Mouse (Mus musculus) gonadal fat pad, adult 2 months (tissue): Measurements from ENCODE around the gene C87499. TPM values are rescaled to one million over a fixed set of nuclear protein-coding genes. Genes with fewer than 3 reads are reported as not detected.
A peak's percentile ranks its signal among the peaks of the same experiment; 100 is the strongest.

Experiments used
- DNase-seq: peaks from one replicate; pipeline ENCODE4 v3.0.0-alpha.2; 2012; ENCODE audit warnings: low read depth
- polyA plus RNA-seq: library from polyadenylated mRNA; depleted of rRNA; stranded (reverse); fragments of >200 nt; gene quantifications from 2 replicates; pipeline ENCODE4 v1.2.3, GENCODE M21; 2012; rRNA removed

Gene C87499
- not detected in 2 replicates for polyA plus RNA-seq

DNA sequence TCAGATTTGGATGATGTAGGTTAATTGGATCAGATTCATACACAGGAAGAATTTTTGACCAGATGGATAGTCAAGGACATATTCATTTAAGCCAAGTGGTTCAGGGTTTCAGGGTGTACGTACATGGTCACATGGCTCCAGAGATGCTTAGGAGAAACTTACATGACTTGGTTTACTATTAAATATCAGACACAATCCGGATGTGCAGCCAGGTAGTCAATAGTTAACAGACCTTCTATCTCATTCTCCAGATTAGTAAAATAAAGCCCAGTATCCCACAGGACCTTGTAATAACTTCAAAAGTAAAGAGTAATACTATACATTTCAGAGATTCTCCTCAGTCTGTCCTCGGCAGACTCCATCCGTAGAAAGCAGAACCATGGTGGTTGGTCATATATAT, at the start of gene C87499:
TSS of gene C87499 (minus strand) at position 101 of the 400 bp plus-strand sequence.
- no peak for DNase-seq

DNA sequence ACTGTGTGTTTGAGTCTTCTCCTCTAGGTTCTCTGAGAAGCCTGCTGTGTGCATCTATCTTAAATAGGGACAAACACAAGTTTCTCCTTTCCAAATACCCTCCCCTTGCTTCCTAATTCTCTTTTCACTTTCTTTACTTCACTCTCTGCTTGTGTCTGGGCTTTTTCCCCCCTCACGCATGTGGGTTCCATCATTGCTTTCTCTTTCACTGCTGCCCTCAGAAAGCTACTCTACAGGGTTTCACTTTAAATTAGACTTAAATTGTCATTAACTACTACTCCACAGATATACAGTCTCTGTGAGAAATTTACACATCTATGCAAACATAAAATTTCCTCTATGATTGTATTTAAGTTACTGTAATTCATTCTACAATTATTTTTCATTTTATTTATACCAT, 49.6 kb upstream of the C87499 start, which contains the start of gene Ifna2:
TSS of gene Ifna2 (minus strand) at position 101 of the 400 bp plus-strand sequence.
- no peak for DNase-seq

DNA sequence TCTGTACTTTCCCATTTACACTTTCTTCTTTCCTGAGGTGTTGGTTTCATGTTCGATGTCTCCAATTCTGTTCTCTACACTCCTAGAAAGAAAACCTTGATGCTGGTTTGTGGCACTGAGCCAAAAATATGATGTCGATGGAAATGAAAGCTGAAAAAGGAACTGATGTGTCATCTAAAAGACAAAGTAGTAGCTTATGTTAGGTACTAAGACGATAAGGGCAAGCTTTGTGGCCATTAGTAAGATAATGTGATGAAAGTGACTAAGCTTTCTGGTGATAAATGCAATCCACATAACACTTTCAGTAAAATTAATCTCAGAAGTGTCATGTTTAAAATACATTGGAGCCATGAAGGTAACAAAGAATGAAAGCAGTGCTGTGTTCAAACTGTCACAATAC, 47.1 kb upstream of the C87499 start:
- DNase-seq, result no peak

DNA sequence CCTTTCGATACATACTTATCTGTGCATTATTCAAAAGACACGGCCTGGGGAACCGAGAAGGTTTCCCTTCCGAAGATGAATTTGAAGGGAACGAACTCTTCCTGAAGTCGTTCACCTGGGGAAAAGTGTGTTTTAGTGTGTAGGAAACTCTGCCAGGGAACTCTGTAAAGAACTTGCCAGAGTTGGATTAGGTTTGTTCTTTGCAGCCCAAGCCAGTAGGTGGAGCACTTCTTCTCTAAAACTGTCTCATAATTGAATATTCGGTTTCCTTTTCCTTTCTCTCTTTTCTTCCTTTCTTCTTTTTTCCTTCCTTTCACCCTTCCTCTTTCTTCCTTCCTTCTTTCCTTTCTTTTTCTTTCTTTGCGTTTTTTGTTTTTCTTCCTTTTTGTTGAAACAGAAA, 46.2 kb upstream of the C87499 start:
- DNase-seq, result no peak

DNA sequence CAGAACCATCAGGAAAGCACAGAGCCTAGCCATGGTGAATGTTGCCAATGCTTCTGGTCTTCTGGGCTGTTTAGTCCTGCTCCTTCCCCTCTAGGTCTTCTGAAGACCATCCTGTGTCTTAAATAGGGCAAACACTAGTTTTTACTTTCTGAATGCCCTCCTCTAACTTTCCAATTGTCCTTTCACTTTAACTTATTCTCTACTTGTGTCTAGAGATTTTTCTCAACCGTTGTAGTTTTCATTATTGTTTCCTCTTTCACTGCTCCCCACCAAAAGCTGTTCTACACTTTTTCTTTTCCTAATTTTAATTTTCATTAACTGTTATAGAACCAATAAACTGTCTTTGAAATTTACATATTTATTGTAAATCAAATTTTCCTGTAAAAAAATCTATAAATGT, 42.6 kb upstream of the C87499 start, which contains the start of gene Ifna16:
TSS of gene Ifna16 (minus strand) at position 101 of the 400 bp plus-strand sequence.
- DNase-seq, result no peak

DNA sequence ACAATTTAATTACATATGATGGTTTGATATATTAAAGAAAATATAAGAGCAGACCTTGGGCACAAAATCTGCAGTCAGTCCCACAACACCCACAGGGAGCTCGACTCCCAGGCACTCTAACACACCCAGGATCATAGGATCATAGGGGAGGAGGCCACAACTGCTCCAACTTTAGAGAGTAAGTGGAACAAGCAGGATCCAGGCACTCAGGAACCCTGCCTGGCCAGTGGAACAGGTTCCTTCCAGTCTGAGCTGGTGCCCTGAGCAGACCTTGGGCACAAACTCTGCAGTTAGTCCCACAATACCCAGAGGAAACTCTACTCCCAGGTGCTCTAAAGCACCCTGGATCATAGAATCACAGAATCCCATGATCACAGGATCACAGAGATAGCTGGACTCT, 21.2 kb upstream of the C87499 start:
- no peak for DNase-seq

DNA sequence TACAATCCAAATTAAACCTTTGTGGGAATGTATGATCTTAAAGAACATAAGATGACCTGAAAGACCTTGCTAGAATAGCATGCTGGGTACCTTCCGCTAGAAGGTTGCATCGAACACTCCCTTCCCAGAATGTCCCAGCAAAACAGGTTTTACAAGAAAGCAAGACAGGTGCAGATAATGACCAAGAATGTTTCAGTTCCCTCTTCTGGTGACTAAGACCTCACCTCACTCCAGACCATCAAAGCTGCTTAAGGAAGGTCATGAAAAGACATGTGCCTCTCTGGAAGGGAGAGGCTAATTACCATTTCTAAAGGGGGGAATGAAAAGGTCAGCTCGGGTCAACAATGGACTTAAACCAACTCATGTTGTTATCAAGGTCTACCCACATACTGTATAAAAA, 19.4 kb upstream of the C87499 start:
- no peak for DNase-seq

DNA sequence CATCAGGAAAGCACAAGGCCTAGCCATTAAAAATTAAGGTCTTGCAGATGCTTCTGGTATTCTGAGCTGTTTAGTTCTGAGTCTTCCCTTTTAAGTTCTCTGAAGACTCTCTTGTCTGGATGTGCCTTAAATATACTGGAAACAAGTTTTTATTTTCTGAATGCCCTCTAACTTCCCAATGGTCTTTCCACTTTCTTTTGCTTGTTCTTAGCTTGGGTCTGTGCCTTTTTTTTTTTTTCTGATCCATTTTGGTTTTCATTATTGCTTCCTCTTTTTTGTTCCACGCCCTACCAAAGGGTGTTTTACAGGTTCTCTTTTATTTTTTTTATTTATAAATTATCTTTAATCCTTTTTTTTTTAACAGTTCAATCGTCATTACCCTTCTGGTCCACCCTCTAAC, 10.1 kb upstream of the C87499 start, which contains the start of gene Ifna13:
TSS of gene Ifna13 (minus strand) at position 101 of the 400 bp plus-strand sequence.
- no peak for DNase-seq

DNA sequence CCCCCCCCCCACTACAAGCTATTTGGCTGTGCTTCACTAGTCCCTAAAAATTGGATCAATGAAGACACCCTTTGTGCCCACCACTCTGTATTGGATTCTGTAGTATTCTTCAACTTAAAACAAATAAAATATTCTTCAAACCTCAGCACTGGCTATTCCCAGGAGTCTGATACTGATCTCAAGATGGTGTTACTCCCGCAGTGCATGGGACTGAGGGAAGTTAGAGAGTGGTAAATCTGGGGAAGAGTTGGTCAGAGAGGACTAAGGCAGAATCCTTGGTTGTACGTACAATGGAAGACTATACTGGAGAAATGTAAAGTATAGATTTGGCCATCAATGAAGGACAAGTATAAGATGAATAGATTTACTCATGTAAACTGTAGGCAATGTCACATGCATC, 8.3 kb upstream of the C87499 start:
- no peak for DNase-seq

DNA sequence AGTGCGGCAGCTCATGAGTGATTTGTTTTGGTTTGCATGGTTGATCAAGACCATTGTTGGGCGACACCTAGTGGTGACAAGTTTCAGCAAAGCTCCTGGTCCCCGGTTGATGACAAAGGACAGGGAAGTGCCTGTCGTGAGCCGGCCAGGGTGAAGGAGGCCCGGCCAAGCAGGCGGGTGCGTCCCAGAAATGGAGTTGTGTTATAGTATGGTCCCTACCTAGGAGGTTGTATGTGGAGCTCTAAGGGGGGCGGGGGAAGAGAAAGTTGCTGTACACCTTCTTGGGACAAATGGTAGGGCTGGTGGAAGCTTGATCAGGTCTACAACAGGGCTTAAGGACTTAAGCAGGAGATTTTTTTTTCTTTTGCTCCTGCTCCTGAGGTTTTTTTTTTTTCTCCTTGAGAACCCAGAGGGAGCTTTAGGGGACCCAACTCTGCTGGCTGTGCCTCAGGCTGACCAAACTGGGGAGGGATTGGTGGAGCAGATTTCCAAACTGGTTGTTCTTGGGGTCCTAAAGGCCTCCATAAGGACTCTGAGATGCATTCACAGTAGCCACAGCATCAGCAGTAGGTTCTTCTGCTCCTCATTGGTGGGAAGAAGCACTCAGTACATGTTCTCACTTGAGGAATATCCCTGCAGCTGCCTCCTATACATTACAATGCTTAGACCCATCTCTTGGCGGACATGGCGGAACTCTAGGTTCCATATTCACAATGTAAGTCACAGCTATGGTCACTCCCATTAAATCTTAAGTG, 7.0 kb upstream of the C87499 start:
- DNase-seq, result peak; percentile 86

DNA sequence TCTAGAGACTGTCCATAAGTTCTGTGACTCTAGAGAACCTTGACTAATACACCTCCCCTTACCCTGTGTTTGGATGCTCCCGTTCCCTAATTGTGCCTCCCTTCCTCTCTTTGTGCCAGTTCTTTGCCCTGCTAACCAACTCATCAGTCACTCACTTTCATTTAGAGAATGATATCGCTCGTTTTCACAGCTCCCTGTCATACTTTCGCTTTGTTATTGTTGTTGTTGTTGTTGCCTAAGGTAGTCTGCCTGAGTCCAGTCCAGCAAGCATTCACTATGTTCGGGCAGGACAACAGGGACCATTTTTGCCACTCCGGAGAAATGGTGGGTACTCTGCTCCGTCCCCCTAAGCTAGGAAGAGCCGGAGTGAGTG, 6.5 kb upstream of the C87499 start:
- no peak for DNase-seq

DNA sequence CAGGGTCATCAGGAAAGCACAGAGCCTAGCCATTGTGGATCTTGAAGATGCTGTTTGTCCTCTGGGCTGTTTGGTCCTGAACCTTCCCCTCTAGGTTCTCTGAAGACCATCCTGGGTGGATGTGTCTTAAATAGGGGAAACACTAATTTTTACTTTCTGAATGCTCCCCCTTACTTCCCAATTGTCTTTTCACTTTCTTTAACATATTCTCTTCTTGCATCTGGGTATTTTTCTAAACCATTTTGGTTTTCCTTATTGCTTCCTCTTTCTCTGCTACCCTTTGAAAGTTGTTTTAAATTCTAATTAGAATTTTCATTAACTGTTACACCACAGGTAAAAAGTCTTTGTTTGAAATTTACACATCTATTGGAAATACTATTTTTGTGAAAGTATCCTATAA, 30.9 kb downstream of the C87499 start, which contains the start of gene Ifna12:
TSS of gene Ifna12 (minus strand) at position 101 of the 400 bp plus-strand sequence.
- no peak for DNase-seq

DNA sequence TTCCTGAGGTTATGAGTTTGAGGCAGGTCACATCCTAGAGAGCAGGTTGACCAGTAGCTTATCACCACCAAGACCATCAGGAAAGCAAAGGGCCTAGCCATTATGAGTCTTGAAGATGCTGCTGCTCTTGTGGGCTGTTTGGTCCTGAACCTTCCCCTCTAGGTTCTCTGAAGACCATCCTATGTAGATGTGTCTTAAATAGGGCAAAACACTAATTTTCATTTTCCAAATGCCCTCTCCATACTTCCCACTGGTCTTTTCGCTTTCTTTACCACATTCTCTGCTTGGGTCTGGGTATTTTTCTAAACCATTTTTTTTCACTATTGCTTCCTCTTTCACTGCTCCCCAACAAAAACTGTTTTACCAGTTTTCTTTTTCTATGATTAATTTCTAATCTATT, 41.9 kb downstream of the C87499 start, which contains the start of gene Ifna9:
TSS of gene Ifna9 (minus strand) at position 101 of the 400 bp plus-strand sequence.
- no peak for DNase-seq

Other genes with a start within 250 kb of the C87499 start
- 5.4 and 8.3 TPM in 2 replicates for gene Hacd4, start 195.5 kb downstream of the C87499 start, polyA plus RNA-seq
- not detected in 2 replicates for gene Ifnb1, start 111.6 kb downstream of the C87499 start, polyA plus RNA-seq
- gene Ifna15, start 76.2 kb downstream of the C87499 start, polyA plus RNA-seq, result not detected in 2 replicates
- gene Ifna14, start 62.6 kb downstream of the C87499 start, polyA plus RNA-seq, result not detected in 2 replicates
- gene Ifna9, start 42.0 kb downstream of the C87499 start, polyA plus RNA-seq, result not detected in 2 replicates
- gene Ifna12, start 31.0 kb downstream of the C87499 start, polyA plus RNA-seq, result not detected in 2 replicates
- not detected in 2 replicates for gene Ifna13, start 10.0 kb upstream of the C87499 start, polyA plus RNA-seq
- not detected in 2 replicates for gene Ifna16, start 42.5 kb upstream of the C87499 start, polyA plus RNA-seq
- gene Ifna2, start 49.5 kb upstream of the C87499 start, polyA plus RNA-seq, result not detected in 2 replicates
- not detected in 2 replicates for gene Ifnab, start 56.9 kb upstream of the C87499 start, polyA plus RNA-seq
- 0.84 and 0.86 TPM in 2 replicates for gene Gm26566, start 87.4 kb upstream of the C87499 start, polyA plus RNA-seq
- 14.9 and 20.2 TPM in 2 replicates for gene Klhl9, start 88.1 kb upstream of the C87499 start, polyA plus RNA-seq
- gene Gm13271, start 120.5 kb upstream of the C87499 start, polyA plus RNA-seq, result 0.35 TPM in 1 of 2 replicates, not detected in the other
- not detected in 2 replicates for gene Gm13283, start 125.7 kb upstream of the C87499 start, polyA plus RNA-seq
- gene Gm13290, start 139.4 kb upstream of the C87499 start, polyA plus RNA-seq, result not detected in 2 replicates
- not detected in 2 replicates for gene Gm13289, start 142.5 kb upstream of the C87499 start, polyA plus RNA-seq
- gene Gm13272, start 145.4 kb upstream of the C87499 start, polyA plus RNA-seq, result not detected in 2 replicates
- gene Ifnz, start 147.7 kb upstream of the C87499 start, polyA plus RNA-seq, result 0.07 TPM in 1 of 2 replicates, not detected in the other
- gene Gm13276, start 151.3 kb upstream of the C87499 start, polyA plus RNA-seq, result not detected in 2 replicates
- not detected in 2 replicates for gene Gm13277, start 154.2 kb upstream of the C87499 start, polyA plus RNA-seq
- not detected in 2 replicates for gene Gm13278, start 157.1 kb upstream of the C87499 start, polyA plus RNA-seq
- not detected in 2 replicates for gene Gm13275, start 160.1 kb upstream of the C87499 start, polyA plus RNA-seq
- not detected in 2 replicates for gene Gm13279, start 163.0 kb upstream of the C87499 start, polyA plus RNA-seq
- gene Gm13285, start 165.3 kb upstream of the C87499 start, polyA plus RNA-seq, result not detected in 2 replicates
- not detected in 2 replicates for gene Gm13287, start 168.8 kb upstream of the C87499 start, polyA plus RNA-seq
- not detected in 2 replicates for gene Gm13288, start 171.1 kb upstream of the C87499 start, polyA plus RNA-seq
- gene Ifna7, start 181.8 kb upstream of the C87499 start, polyA plus RNA-seq, result not detected in 2 replicates
- gene Ifna11, start 185.5 kb upstream of the C87499 start, polyA plus RNA-seq, result not detected in 2 replicates
- gene Ifna6, start 193.0 kb upstream of the C87499 start, polyA plus RNA-seq, result not detected in 2 replicates
- not detected in 2 replicates for gene Ifna5, start 201.1 kb upstream of the C87499 start, polyA plus RNA-seq
- gene Ifna4, start 207.4 kb upstream of the C87499 start, polyA plus RNA-seq, result not detected in 2 replicates
- not detected in 2 replicates for gene Ifna1, start 215.7 kb upstream of the C87499 start, polyA plus RNA-seq
- not detected in 2 replicates for gene Ifne, start 245.8 kb upstream of the C87499 start, polyA plus RNA-seq